Mouse (Mus musculus) forebrain, embryonic 10.5 days (tissue): ENCODE measurements around the gene Cfap54. TPM values are rescaled to one million over a fixed set of nuclear protein-coding genes. Genes with fewer than 3 reads are reported as not detected.

Source experiments
- DNase-seq: peaks from one replicate; pipeline ENCODE4 v3.0.0-alpha.2; 2017; ENCODE audit warnings: low spot score; ENCODE audit errors: extremely low spot score
- H3K27ac ChIP-seq: fragments of 300-500 bp; sonication (generic); 2 replicates; pipeline ENCODE4 v1.5.1; 2016; ENCODE audit warnings: mild to moderate bottlenecking
- H3K27me3 ChIP-seq: fragments of 300-500 bp; sonication (generic); 2 replicates; pipeline ENCODE4 v1.6.1; 2016; ENCODE audit warnings: mild to moderate bottlenecking; ENCODE audit not compliant: poor library complexity, severe bottlenecking
- H3K36me3 ChIP-seq: fragments of 300-500 bp; sonication (generic); replicated peaks from 2 replicates; pipeline ENCODE4 v1.6.1; 2016; ENCODE audit warnings: mild to moderate bottlenecking, moderate library complexity
- H3K4me1 ChIP-seq: fragments of 300-500 bp; sonication (generic); 2 replicates; pipeline ENCODE4 v1.6.1; 2016
- H3K4me3 ChIP-seq: fragments of 300-500 bp; sonication (generic); 2 replicates; pipeline ENCODE4 v1.5.1; 2016; ENCODE audit warnings: mild to moderate bottlenecking, moderate library complexity
- H3K9me3 ChIP-seq: fragments of 300-500 bp; sonication (generic); 2 replicates; pipeline ENCODE4 v1.6.1; 2016; ENCODE audit warnings: mild to moderate bottlenecking, moderate library complexity
- WGBS: fragments of 180-500 bp; shearing (Covaris S2); methylation state at CpG from one replicate; pipeline ENCODE4 v1.1.7; 2016; 5-methylcytosine and 5-hydroxymethylcytosine counted together
- polyA plus RNA-seq: library from polyadenylated mRNA; unstranded; fragments of >200 nt; fragmentation: Nextera tagmentation; extraction: Ambion mirVana; gene quantifications from 2 replicates; pipeline ENCODE4 v1.2.1, GENCODE M21; 2016

Cfap54 gene
- polyA plus RNA-seq, 1 experiment from 2014 or later, result 1.3 TPM

- H3K27me3 ChIP-seq, result no peaks in the 10 kb centered on the region
- DNase-seq, result no peak
- H3K9me3 ChIP-seq, result no peaks in the 10 kb centered on the region
- H3K27ac ChIP-seq, result no peak overlapping the region
- H3K36me3 ChIP-seq, result no peaks in the 10 kb centered on the region
- H3K4me1 ChIP-seq, result no peaks in the 10 kb centered on the region
- H3K4me3 ChIP-seq, result no peak overlapping the region
- WGBS, result 71% methylated on average over 1 of the region's 1 CpGs
These were observed 131.4 kb downstream of the Cfap54 start for GRCm38 (mm10) chr10:92950044-92950443.

- H3K4me3 ChIP-seq, result no peak overlapping the region
- no peaks in the 10 kb centered on the region for H3K27me3 ChIP-seq
- H3K27ac ChIP-seq, result no peak overlapping the region
- H3K9me3 ChIP-seq, result no peaks in the 10 kb centered on the region
- 86% methylated on average over 7 of the region's 7 CpGs for WGBS
- DNase-seq, result no peak
- H3K36me3 ChIP-seq, result no peaks in the 10 kb centered on the region
- no peaks in the 10 kb centered on the region for H3K4me1 ChIP-seq
These were observed 138.4 kb downstream of the Cfap54 start for GRCm38 (mm10) chr10:92942848-92943645.

- 77% methylated on average over 1 of the region's 1 CpGs for WGBS
- H3K27me3 ChIP-seq, result no peaks in the 10 kb centered on the region
- no peaks in the 10 kb centered on the region for H3K36me3 ChIP-seq
- H3K27ac ChIP-seq, result no peak overlapping the region
- DNase-seq, result no peak
- no peak overlapping the region for H3K4me3 ChIP-seq
- no peaks in the 10 kb centered on the region for H3K9me3 ChIP-seq
- H3K4me1 ChIP-seq, result no peaks in the 10 kb centered on the region
These were observed 139.8 kb downstream of the Cfap54 start for GRCm38 (mm10) chr10:92941616-92942015.

- peaks cover 5% of the 10 kb centered on the region for H3K4me1 ChIP-seq
- H3K27me3 ChIP-seq, result no peaks in the 10 kb centered on the region
- H3K36me3 ChIP-seq, result no peaks in the 10 kb centered on the region
- no peak overlapping the region for H3K27ac ChIP-seq
- no peak overlapping the region for H3K4me3 ChIP-seq
- H3K9me3 ChIP-seq, result no peaks in the 10 kb centered on the region
- 83% methylated on average over 10 of the region's 10 CpGs for WGBS
- DNase-seq, result no peak
These were observed 143.6 kb downstream of the Cfap54 start for GRCm38 (mm10) chr10:92937741-92938285.

- H3K27me3 ChIP-seq, result no peaks in the 10 kb centered on the region
- H3K4me3 ChIP-seq, result no peak overlapping the region
- whole genome bisulfite sequencing, result 91% methylated on average over 7 of the region's 7 CpGs
- peaks cover 5% of the 10 kb centered on the region for H3K4me1 ChIP-seq
- no peak for DNase-seq
- no peaks in the 10 kb centered on the region for H3K36me3 ChIP-seq
- H3K27ac ChIP-seq, result no peak overlapping the region
- H3K9me3 ChIP-seq, result no peaks in the 10 kb centered on the region
These were observed 144.3 kb downstream of the Cfap54 start for GRCm38 (mm10) chr10:92937091-92937490.

GRCm38 (mm10) chr10:92934506-92934905, 146.9 kb downstream of the Cfap54 start:
- 71% methylated on average over 5 of the region's 5 CpGs for WGBS
- Histone ChIP-seq H3K4me3 (no peak overlapping the region), H3K27ac (no peak overlapping the region), H3K4me1 (peaks cover 5% of the 10 kb centered on the region), H3K9me3 (no peaks in the 10 kb centered on the region), H3K27me3 (no peaks in the 10 kb centered on the region), H3K36me3 (no peaks in the 10 kb centered on the region)
- no peak for DNase-seq

- Histone ChIP-seq H3K4me1 (peaks cover 5% of the 10 kb centered on the region), H3K9me3 (no peaks in the 10 kb centered on the region), H3K36me3 (no peaks in the 10 kb centered on the region), H3K4me3 (no peak overlapping the region), H3K27ac (no peak overlapping the region), H3K27me3 (no peaks in the 10 kb centered on the region)
- no peak for DNase-seq
- 87% methylated on average over 6 of the region's 6 CpGs for whole genome bisulfite sequencing
These were observed 147.8 kb downstream of the Cfap54 start for GRCm38 (mm10) chr10:92933616-92934015.

- H3K27ac ChIP-seq, result no peak overlapping the region
- H3K4me1 ChIP-seq, result peaks cover 5% of the 10 kb centered on the region
- no peak for DNase-seq
- no peak overlapping the region for H3K4me3 ChIP-seq
- no peaks in the 10 kb centered on the region for H3K36me3 ChIP-seq
- H3K27me3 ChIP-seq, result no peaks in the 10 kb centered on the region
- WGBS, result 93% methylated on average over 12 of the region's 12 CpGs
- no peaks in the 10 kb centered on the region for H3K9me3 ChIP-seq
These were observed 149.0 kb downstream of the Cfap54 start for GRCm38 (mm10) chr10:92932464-92932863.

- Histone ChIP-seq H3K27me3 (no peaks in the 10 kb centered on the region), H3K36me3 (no peaks in the 10 kb centered on the region), H3K9me3 (no peaks in the 10 kb centered on the region), H3K27ac (no peak overlapping the region), H3K4me3 (no peak overlapping the region), H3K4me1 (peaks cover 5% of the 10 kb centered on the region)
- WGBS, result 73% methylated on average over 1 of the region's 1 CpGs
- DNase-seq, result no peak
These were observed 151.4 kb downstream of the Cfap54 start for GRCm38 (mm10) chr10:92930036-92930435.

GRCm38 (mm10) chr10:92928256-92928655, 153.2 kb downstream of the Cfap54 start:
- WGBS, result 88% methylated on average over 3 of the region's 3 CpGs
- H3K36me3 ChIP-seq, result no peaks in the 10 kb centered on the region
- H3K4me1 ChIP-seq, result no peaks in the 10 kb centered on the region
- H3K4me3 ChIP-seq, result no peak overlapping the region
- H3K27ac ChIP-seq, result no peak overlapping the region
- no peaks in the 10 kb centered on the region for H3K9me3 ChIP-seq
- DNase-seq, result no peak
- no peaks in the 10 kb centered on the region for H3K27me3 ChIP-seq

GRCm38 (mm10) chr10:92918551-92918950, 162.9 kb downstream of the Cfap54 start:
- WGBS, result 86% methylated on average over 1 of the region's 1 CpGs
- H3K4me3 ChIP-seq, result no peak overlapping the region
- no peak for DNase-seq
- no peaks in the 10 kb centered on the region for H3K27me3 ChIP-seq
- no peaks in the 10 kb centered on the region for H3K4me1 ChIP-seq
- no peak overlapping the region for H3K27ac ChIP-seq
- no peaks in the 10 kb centered on the region for H3K9me3 ChIP-seq
- no peaks in the 10 kb centered on the region for H3K36me3 ChIP-seq

- Histone ChIP-seq H3K9me3 (no peaks in the 10 kb centered on the region), H3K4me1 (peaks cover 25% of the 10 kb centered on the region), H3K27ac (no peak overlapping the region), H3K4me3 (no peak overlapping the region), H3K36me3 (no peaks in the 10 kb centered on the region), H3K27me3 (no peaks in the 10 kb centered on the region)
- DNase-seq, result no peak
- WGBS, result 40% methylated on average over 6 of the region's 6 CpGs
These were observed 174.2 kb downstream of the Cfap54 start for GRCm38 (mm10) chr10:92907246-92907645.

- Histone ChIP-seq H3K36me3 (no peaks in the 10 kb centered on the region), H3K4me1 (no peaks in the 10 kb centered on the region), H3K9me3 (no peaks in the 10 kb centered on the region), H3K27me3 (no peaks in the 10 kb centered on the region), H3K27ac (no peak overlapping the region), H3K4me3 (no peak overlapping the region)
- no peak for DNase-seq
- 89% methylated on average over 6 of the region's 6 CpGs for WGBS
These were observed 193.0 kb downstream of the Cfap54 start for GRCm38 (mm10) chr10:92888466-92888865.
